Mouse (Mus musculus) small intestine, adult 2 months (tissue): ENCODE measurements at regions not wholly inside any gene's neighbourhood (a gene's known extent, or its start where the extent isn't known, plus 50 kb on each side); places are given as distances from the start of the nearest gene placed in this dataset.

Experiments used
- H3K27ac ChIP-seq: fragments of 200-500 bp; 2 replicates; pipeline ENCODE4 v1.5.1; 2012; ENCODE audit warnings: low read depth, low read length, control low read depth, inconsistent platforms; ENCODE audit not compliant: insufficient read depth
- H3K27me3 ChIP-seq: fragments of 200-500 bp; 2 replicates; pipeline ENCODE4 v1.6.1; 2012; ENCODE audit warnings: mild to moderate bottlenecking, moderate library complexity, low read length, inconsistent platforms; ENCODE audit not compliant: control insufficient read depth, insufficient read depth
- H3K36me3 ChIP-seq: fragments of 200-500 bp; 2 replicates; pipeline ENCODE4 v1.6.1; 2012; ENCODE audit warnings: mild to moderate bottlenecking, low read length, control low read depth, inconsistent platforms; ENCODE audit not compliant: control insufficient read depth, insufficient read depth
- H3K4me1 ChIP-seq: fragments of 200-500 bp; 2 replicates; pipeline ENCODE4 v1.6.1; 2012; ENCODE audit warnings: low read length, inconsistent platforms, mixed read lengths; ENCODE audit not compliant: control insufficient read depth, insufficient read depth, insufficient read length
- H3K4me3 ChIP-seq: fragments of 200-500 bp; 2 replicates; pipeline ENCODE4 v1.5.1; 2012; ENCODE audit warnings: low read depth, mild to moderate bottlenecking, control low read depth, inconsistent platforms, low read length, moderate library complexity
- CTCF ChIP-seq: fragments of 200-500 bp; IDR thresholded peaks from 2 replicates; pipeline ENCODE4 v1.5.1; 2012; ENCODE audit warnings: low read depth, mild to moderate bottlenecking, control low read depth, inconsistent platforms, low read length, moderate library complexity, mixed read lengths; ENCODE audit not compliant: insufficient replicate concordance, insufficient read length; ENCODE audit errors: extremely low read depth
- POLR2A ChIP-seq: fragments of 200-500 bp; IDR thresholded peaks from 2 replicates; pipeline ENCODE4 v1.6.1; 2012; ENCODE audit warnings: low read depth, mild to moderate bottlenecking, control low read depth, inconsistent platforms, low read length, moderate library complexity
- WGBS: fragments of 180-500 bp; shearing (Covaris S2); methylation state at CpG from one replicate; pipeline ENCODE4 v1.1.7; 2018; 5-methylcytosine and 5-hydroxymethylcytosine counted together

GRCm38 (mm10) chrX:99415701-99416100, 55.4 kb downstream of the Pja1 start:
- Histone ChIP-seq H3K27ac (no peak overlapping the region), H3K36me3 (no peaks in the 10 kb centered on the region), H3K27me3 (no peaks in the 10 kb centered on the region), H3K4me3 (no peak overlapping the region), H3K4me1 (peaks cover 9% of the 10 kb centered on the region; the same call in 1 of the 2 replicates)
- WGBS = 66% methylated on average over 5 of the region's 5 CpGs
- TF ChIP-seq POLR2A (no peak), CTCF (no peak)

DNA sequence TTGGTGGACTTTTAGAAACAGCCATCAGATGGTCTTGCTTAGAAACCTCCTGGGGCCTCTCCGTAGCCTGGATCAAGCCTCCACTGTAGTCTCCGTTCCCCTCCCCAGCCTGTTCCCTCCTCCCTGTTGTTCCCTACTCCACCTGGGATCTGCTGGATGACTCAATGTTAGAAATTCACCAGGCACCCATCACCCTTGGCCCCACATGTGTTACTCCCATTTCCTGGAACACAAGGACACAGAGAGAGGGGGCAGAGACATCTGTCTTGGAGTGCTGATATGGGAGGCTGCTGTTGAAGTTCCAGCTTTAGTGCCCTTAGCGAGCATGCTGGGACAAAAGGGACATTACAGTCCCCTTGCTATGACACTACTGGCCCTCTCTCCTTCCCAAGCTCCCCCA, 60.1 kb downstream of the Pja1 start:
- no peaks in the 10 kb centered on the region for H3K27me3 ChIP-seq
- no peaks in the 10 kb centered on the region for H3K36me3 ChIP-seq
- 46% methylated on average over 3 of the region's 3 CpGs for WGBS
- H3K4me1 ChIP-seq = peaks cover 8% of the 10 kb centered on the region; the same call in 1 of the 2 replicates
- no peak overlapping the region for H3K4me3 ChIP-seq
- no peak overlapping the region for H3K27ac ChIP-seq
- TF ChIP-seq POLR2A (no peak), CTCF (no peak)

- no peak for TF ChIP-seq CTCF
- TF ChIP-seq POLR2A = no peak
- Histone ChIP-seq H3K4me1 (peaks cover 8% of the 10 kb centered on the region; the same call in 1 of the 2 replicates), H3K4me3 (no peak overlapping the region), H3K36me3 (no peaks in the 10 kb centered on the region), H3K27me3 (no peaks in the 10 kb centered on the region), H3K27ac (no peak overlapping the region)
- 85% methylated on average over 10 of the region's 10 CpGs for WGBS
These were observed 61.2 kb downstream of the Pja1 start for GRCm38 (mm10) chrX:99409858-99410257.

GRCm38 (mm10) chrX:99409331-99409730, 61.7 kb downstream of the Pja1 start:
- Histone ChIP-seq H3K4me1 (peaks cover 8% of the 10 kb centered on the region; the same call in 1 of the 2 replicates), H3K36me3 (no peaks in the 10 kb centered on the region), H3K27me3 (no peaks in the 10 kb centered on the region), H3K4me3 (no peak overlapping the region), H3K27ac (no peak overlapping the region)
- WGBS = 85% methylated on average over 5 of the region's 5 CpGs
- no peak for TF ChIP-seq CTCF
- no peak for TF ChIP-seq POLR2A

- 79% methylated on average over 6 of the region's 6 CpGs for WGBS
- no peak for TF ChIP-seq CTCF
- TF ChIP-seq POLR2A = no peak
- H3K27me3 ChIP-seq = no peaks in the 10 kb centered on the region
- peaks cover 8% of the 10 kb centered on the region; the same call in 1 of the 2 replicates for H3K4me1 ChIP-seq
- no peaks in the 10 kb centered on the region for H3K36me3 ChIP-seq
- H3K27ac ChIP-seq = no peak overlapping the region
- no peak overlapping the region for H3K4me3 ChIP-seq
These were observed 62.3 kb downstream of the Pja1 start for GRCm38 (mm10) chrX:99408804-99409203.

DNA sequence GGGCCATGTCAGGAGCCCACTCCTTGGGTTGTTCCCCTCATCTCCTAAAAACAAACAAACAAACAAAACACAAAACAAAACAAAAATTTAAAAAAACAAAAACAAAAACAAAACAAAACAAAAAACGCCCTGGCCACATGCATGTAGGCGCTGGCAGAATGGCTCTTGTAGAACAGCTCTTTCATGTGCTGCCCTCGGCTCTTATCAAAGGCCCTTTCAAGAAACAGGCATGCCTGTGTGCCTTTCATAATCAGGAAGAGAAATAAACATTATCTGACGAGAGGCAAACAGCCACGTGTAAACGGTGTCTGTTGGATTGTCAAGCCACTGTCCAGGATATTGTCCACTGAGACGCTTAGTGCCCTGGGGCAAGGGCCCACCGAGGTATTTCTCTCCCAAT, 65.2 kb downstream of the Pja1 start:
- no peaks in the 10 kb centered on the region for H3K27me3 ChIP-seq
- H3K27ac ChIP-seq = no peak overlapping the region
- no peak for TF ChIP-seq POLR2A
- no peak for TF ChIP-seq CTCF
- peaks cover 3% of the 10 kb centered on the region; the same call in 1 of the 2 replicates for H3K4me1 ChIP-seq
- 41% methylated on average over 8 of the region's 8 CpGs for WGBS
- H3K36me3 ChIP-seq = no peaks in the 10 kb centered on the region
- H3K4me3 ChIP-seq = no peak overlapping the region

DNA sequence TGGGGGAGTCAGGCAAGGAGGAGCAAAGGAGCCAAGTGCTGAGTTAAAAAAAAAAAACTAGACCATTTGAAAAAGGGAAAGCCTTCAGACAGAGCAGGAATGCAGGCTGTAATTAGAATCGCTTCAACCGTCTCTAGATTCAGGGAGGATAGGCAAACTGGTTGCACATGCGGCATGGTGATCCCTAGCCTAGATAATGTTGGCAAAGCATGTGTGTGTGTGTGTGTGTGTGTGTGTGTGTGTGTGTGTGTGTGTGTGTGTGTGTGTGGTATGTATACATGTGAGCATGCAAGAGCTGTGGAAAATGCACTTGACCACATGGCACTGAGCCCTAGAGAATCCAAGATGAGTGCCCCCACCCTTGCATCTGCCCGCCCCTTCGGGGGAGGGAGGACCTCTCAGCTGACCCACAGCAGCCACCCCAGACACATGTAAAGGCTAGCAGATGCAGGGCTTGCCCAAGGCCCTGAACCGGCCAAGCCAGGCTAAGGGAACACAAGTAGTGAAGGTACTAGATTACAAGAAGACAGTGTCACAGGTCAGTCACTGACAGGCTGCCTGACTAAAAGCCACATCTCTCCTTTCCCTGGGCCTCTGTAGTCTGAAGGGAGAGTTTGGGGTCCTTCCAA, 67.4 kb downstream of the Pja1 start:
- TF ChIP-seq POLR2A (no peak), CTCF (no peak)
- Histone ChIP-seq H3K27me3 (no peaks in the 10 kb centered on the region), H3K4me3 (no peak overlapping the region), H3K4me1 (no peaks in the 10 kb centered on the region), H3K27ac (no peak overlapping the region), H3K36me3 (no peaks in the 10 kb centered on the region)
- 78% methylated on average over 6 of the region's 6 CpGs for WGBS

DNA sequence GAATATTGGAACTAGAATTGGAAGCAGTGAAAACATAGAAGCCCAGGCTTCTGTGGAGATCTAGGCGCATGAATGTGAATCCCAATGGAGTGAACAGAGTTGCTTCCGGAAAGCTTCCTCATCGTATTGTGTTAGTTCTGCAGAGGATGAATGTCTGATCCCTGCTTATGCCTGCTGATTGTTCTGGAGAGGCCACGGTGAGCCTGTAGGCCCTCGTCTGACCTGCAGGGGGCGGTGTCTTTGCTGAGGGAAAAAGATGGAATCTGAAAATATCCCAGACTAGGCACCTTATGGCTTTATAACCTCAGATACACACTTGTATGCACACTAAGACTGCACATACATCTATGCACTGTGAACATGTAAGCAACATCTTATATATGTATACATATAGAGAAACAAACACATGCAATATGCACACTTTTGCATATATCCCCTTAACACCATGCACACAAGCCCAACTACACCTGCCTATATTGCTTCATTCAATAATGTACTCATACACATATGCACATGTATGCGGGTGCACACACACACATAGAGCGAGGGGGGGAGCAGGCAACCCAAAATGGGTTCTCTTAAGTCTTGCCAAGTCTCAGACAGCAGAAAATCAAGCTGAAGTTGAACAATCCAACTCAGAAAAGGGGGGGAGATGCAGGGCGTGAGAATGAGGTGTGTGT, 68.1 kb downstream of the Pja1 start:
- TF ChIP-seq POLR2A = no peak
- TF ChIP-seq CTCF = peak; percentile 47; the same call in 1 of the 2 replicates
- no peaks in the 10 kb centered on the region for H3K27me3 ChIP-seq
- no peak overlapping the region for H3K4me3 ChIP-seq
- 58% methylated on average over 9 of the region's 9 CpGs for WGBS
- H3K4me1 ChIP-seq = no peaks in the 10 kb centered on the region
- no peak overlapping the region for H3K27ac ChIP-seq
- H3K36me3 ChIP-seq = no peaks in the 10 kb centered on the region
